Mouse (Mus musculus) midbrain, embryonic 12.5 days (tissue): Measurements from ENCODE around the gene Cct4. TPM values are rescaled to one million over a fixed set of nuclear protein-coding genes. Genes with fewer than 3 reads are reported as not detected.
A peak's percentile ranks its signal among the peaks of the same experiment; 100 is the strongest.

Experiments used
- ATAC-seq: fragments of 200-750 bp; cut with Nextera tagmentation; 2 replicates; pipeline ENCODE4 v1.8.0; 2017; ENCODE audit warnings: low read depth, moderate TSS enrichment, moderate library complexity; ENCODE audit not compliant: low FRiP score
- H3K27ac ChIP-seq: fragments of 300-500 bp; sonication (generic); replicated peaks from 2 replicates; pipeline ENCODE4 v1.5.1; 2016; ENCODE audit warnings: mild to moderate bottlenecking
- H3K27me3 ChIP-seq: fragments of 300-500 bp; sonication (generic); 2 replicates; pipeline ENCODE4 v1.6.1; 2016; ENCODE audit warnings: mild to moderate bottlenecking
- H3K36me3 ChIP-seq: fragments of 300-500 bp; sonication (generic); 2 replicates; pipeline ENCODE4 v1.6.1; 2016
- H3K4me1 ChIP-seq: fragments of 300-500 bp; sonication (generic); 2 replicates; pipeline ENCODE4 v1.6.1; 2016
- H3K4me2 ChIP-seq: fragments of 300-500 bp; sonication (generic); replicated peaks from 2 replicates; pipeline ENCODE4 v1.6.1; 2016; ENCODE audit warnings: mild to moderate bottlenecking, moderate library complexity
- H3K4me3 ChIP-seq: fragments of 300-500 bp; sonication (generic); 2 replicates; pipeline ENCODE4 v1.5.1; 2016; ENCODE audit warnings: mild to moderate bottlenecking
- H3K9ac ChIP-seq: fragments of 300-500 bp; sonication (generic); replicated peaks from 2 replicates; pipeline ENCODE4 v1.6.1; 2016; ENCODE audit warnings: mild to moderate bottlenecking, moderate library complexity
- H3K9me3 ChIP-seq: fragments of 300-500 bp; sonication (generic); 2 replicates; pipeline ENCODE4 v1.6.1; 2016; ENCODE audit warnings: mild to moderate bottlenecking
- WGBS: fragments of 180-500 bp; shearing (Covaris S2); methylation state at CpG from one replicate; pipeline ENCODE4 v1.1.7; 2016; 5-methylcytosine and 5-hydroxymethylcytosine counted together
- polyA plus RNA-seq: library from polyadenylated mRNA; unstranded; fragments of >200 nt; fragmentation: Nextera tagmentation; extraction: Ambion mirVana; gene quantifications from 2 replicates; pipeline ENCODE4 v1.2.1, GENCODE M21; 2016

Cct4 gene
- polyA plus RNA-seq, result 350 and 378 TPM in 2 replicates

- H3K4me1 ChIP-seq, result peaks cover 18% of the 10 kb centered on the region
- no peaks in the 10 kb centered on the region for H3K27me3 ChIP-seq
- H3K9me3 ChIP-seq, result no peaks in the 10 kb centered on the region
- H3K36me3 ChIP-seq, result peaks cover 21% of the 10 kb centered on the region
- peak within 1 kb of the TSS; percentile 97 for H3K4me2 ChIP-seq
- peak within 1 kb of the TSS; percentile 88 for H3K9ac ChIP-seq
- peak within 1 kb of the TSS; percentile 93 for H3K27ac ChIP-seq
- WGBS, result under 1% methylated on average over 66 of the region's 66 CpGs
- H3K4me3 ChIP-seq, result peak within 1 kb of the TSS; percentile 88
- peak; percentile 97 for ATAC-seq
Measured at GRCm38 (mm10) chr11:22990393-22991126, at the start of gene Cct4. Cct4 (plus strand) TSS chr11:22990519.

DNA sequence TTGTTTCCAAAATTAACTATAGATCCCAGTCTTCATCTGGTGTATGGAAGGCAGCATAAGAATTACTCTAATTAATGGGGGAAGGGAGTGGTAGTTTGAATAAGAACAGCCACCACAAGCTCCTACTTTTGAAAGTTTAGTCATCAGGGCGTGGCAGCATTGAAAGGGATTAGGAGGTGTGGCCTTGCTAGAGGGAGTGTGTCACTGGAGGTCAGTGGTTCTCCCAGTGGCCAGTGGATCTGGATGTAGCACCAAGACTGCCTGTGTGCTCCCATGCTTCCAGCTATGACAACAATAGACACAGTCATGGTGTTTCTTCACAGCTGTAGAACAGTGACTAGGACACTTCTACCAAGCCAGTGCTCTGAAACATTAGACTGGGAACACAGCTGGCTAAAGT is 41.2 kb upstream of the Cct4 start:
- Histone ChIP-seq H3K9me3 (no peaks in the 10 kb centered on the region), H3K4me1 (no peaks in the 10 kb centered on the region), H3K36me3 (no peaks in the 10 kb centered on the region), H3K27me3 (no peaks in the 10 kb centered on the region), H3K9ac (no peak overlapping the region), H3K4me2 (no peak overlapping the region), H3K4me3 (no peak overlapping the region), H3K27ac (no peak overlapping the region)
- 85% methylated on average over 1 of the region's 1 CpGs for WGBS
- no peak for ATAC-seq

DNA sequence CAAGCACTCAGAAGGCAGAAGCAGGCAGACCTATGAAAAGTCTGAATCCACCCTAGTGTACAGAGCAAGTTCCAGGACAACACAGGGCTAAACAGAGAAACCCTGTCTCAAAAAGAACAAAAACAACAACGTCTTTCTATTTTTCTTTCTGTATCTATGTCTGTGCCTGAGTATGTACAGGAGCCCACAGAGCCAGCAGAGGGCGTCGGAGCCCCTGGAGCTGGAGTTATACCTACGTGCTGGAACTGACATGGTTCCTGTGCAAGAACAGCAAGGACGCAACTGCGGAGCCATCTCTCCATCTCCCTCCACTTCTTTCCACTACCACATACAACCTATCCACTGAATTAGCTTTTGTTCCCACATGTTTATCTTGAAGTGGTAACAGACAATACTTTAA is 40.2 kb upstream of the Cct4 start:
- H3K4me3 ChIP-seq, result no peak overlapping the region
- ATAC-seq, result no peak
- WGBS, result 86% methylated on average over 6 of the region's 6 CpGs

DNA sequence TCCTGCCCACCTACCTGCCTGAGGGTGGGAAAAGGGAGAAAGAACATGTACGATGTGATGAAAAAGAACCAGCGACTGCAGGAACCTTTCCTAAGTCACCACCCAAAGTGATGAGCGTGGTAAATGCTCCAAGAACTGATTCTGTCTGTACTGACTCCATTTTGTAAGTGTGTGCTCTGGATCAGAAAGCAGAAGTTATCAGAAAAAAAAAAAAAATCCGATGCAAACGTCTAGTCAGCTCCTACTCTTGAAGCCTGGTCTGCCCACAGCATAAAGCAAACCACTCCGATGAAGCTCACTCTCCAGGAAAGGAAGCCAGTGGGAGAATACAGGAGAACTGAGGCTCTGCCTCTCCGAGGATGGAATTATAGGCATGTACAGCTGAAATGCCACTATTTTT is 37.7 kb upstream of the Cct4 start:
- Histone ChIP-seq H3K4me1 (no peaks in the 10 kb centered on the region), H3K9ac (no peak overlapping the region), H3K4me3 (no peak overlapping the region), H3K27ac (no peak overlapping the region), H3K4me2 (no peak overlapping the region), H3K27me3 (no peaks in the 10 kb centered on the region), H3K36me3 (peaks cover 9% of the 10 kb centered on the region; the same call in 1 of the 2 replicates), H3K9me3 (no peaks in the 10 kb centered on the region)
- WGBS, result 92% methylated on average over 7 of the region's 7 CpGs
- no peak for ATAC-seq

More for the DNA sequence above, 40.2 kb upstream of the Cct4 start:
- Histone ChIP-seq H3K9ac (no peak overlapping the region), H3K4me2 (no peak overlapping the region), H3K9me3 (no peaks in the 10 kb centered on the region), H3K27me3 (no peaks in the 10 kb centered on the region), H3K36me3 (no peaks in the 10 kb centered on the region), H3K4me1 (no peaks in the 10 kb centered on the region), H3K27ac (no peak overlapping the region)

GRCm38 (mm10) chr11:22956346-22956745 is 34.0 kb upstream of the Cct4 start:
- ATAC-seq, result no peak
- Histone ChIP-seq H3K36me3 (peaks cover 9% of the 10 kb centered on the region; the same call in 1 of the 2 replicates), H3K4me1 (no peaks in the 10 kb centered on the region), H3K27me3 (no peaks in the 10 kb centered on the region), H3K4me3 (no peak overlapping the region), H3K4me2 (no peak overlapping the region), H3K9ac (no peak overlapping the region), H3K9me3 (no peaks in the 10 kb centered on the region), H3K27ac (no peak overlapping the region)
- 93% methylated on average over 6 of the region's 6 CpGs for WGBS

DNA sequence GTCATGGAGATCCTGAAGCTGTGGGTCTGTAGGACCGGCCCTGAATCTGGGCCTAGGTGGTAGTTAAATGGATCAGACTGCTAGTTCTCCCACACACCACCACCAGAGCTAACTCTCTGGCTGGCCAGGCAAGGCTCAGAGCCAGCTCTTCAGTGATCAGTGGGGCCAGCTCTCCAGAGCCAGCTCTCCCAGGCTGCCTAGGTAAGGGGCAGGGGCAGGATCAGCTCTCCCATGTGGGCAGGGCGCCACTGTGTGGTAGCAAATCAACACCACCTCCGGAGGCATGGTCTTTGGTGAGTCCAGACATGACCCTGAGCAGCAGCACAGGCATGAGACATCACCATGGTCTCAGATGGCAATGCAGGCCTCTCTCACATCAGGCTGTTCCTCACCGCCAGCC is 33.5 kb upstream of the Cct4 start:
- no peak overlapping the region for H3K9ac ChIP-seq
- no peaks in the 10 kb centered on the region for H3K4me1 ChIP-seq
- no peaks in the 10 kb centered on the region for H3K9me3 ChIP-seq
- H3K27me3 ChIP-seq, result no peaks in the 10 kb centered on the region
- no peak overlapping the region for H3K27ac ChIP-seq
- no peak overlapping the region for H3K4me2 ChIP-seq
- WGBS, result 75% methylated on average over 4 of the region's 4 CpGs
- no peak overlapping the region for H3K4me3 ChIP-seq
- ATAC-seq, result peak; percentile 54; the same call in 1 of the 2 replicates
- peaks cover 9% of the 10 kb centered on the region; the same call in 1 of the 2 replicates for H3K36me3 ChIP-seq

DNA sequence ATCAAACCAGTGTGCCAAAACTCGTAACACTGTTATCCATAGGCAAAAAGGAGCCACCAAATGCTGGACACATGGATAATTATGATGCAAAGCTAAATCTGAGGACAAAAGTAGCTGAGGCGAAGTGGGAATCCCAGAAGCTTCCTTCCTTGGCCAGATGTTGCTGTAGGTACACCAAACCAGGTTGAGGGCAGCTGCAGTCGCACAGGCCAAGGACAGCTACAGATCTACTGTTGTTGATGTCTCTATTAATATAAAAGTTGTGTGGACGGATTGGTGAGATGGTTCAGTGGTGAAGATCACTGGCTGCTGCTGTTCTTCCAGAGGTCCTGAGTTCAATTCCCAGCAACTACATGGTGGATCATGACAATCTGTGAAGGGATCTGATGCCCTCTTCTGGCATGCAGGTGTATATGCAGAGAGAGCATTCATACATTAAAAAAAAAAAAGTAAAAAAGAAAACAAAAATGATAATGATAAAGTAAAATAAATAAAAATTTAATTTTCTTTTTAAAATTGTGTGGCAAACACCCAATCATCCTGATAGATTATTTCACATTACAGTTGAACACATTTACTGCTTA is 32.4 kb upstream of the Cct4 start:
- H3K9me3 ChIP-seq, result no peaks in the 10 kb centered on the region
- WGBS, result 92% methylated on average over 4 of the region's 4 CpGs

GRCm38 (mm10) chr11:22962101-22962500 is 28.2 kb upstream of the Cct4 start:
- Histone ChIP-seq H3K36me3 (peaks cover 10% of the 10 kb centered on the region; the same call in 1 of the 2 replicates), H3K4me3 (no peak overlapping the region), H3K4me1 (no peaks in the 10 kb centered on the region), H3K4me2 (no peak overlapping the region), H3K9me3 (peaks cover 5% of the 10 kb centered on the region), H3K27ac (no peak overlapping the region), H3K9ac (no peak overlapping the region), H3K27me3 (no peaks in the 10 kb centered on the region)
- 86% methylated on average over 1 of the region's 1 CpGs for WGBS
- no peak for ATAC-seq

More for the DNA sequence above, 32.4 kb upstream of the Cct4 start:
- H3K4me1 ChIP-seq, result no peaks in the 10 kb centered on the region
- no peak overlapping the region for H3K4me3 ChIP-seq
- H3K36me3 ChIP-seq, result peaks cover 9% of the 10 kb centered on the region; the same call in 1 of the 2 replicates
- no peak overlapping the region for H3K9ac ChIP-seq
- no peak overlapping the region for H3K27ac ChIP-seq
- no peaks in the 10 kb centered on the region for H3K27me3 ChIP-seq
- ATAC-seq, result no peak
- no peak overlapping the region for H3K4me2 ChIP-seq

GRCm38 (mm10) chr11:22964401-22964800 is 25.9 kb upstream of the Cct4 start:
- Histone ChIP-seq H3K4me2 (no peak overlapping the region), H3K4me3 (no peak overlapping the region), H3K4me1 (no peaks in the 10 kb centered on the region), H3K9me3 (peaks cover 12% of the 10 kb centered on the region), H3K36me3 (peaks cover 11% of the 10 kb centered on the region; the same call in 1 of the 2 replicates), H3K27ac (no peak overlapping the region), H3K27me3 (no peaks in the 10 kb centered on the region), H3K9ac (no peak overlapping the region)
- ATAC-seq, result no peak
- WGBS, result 86% methylated on average over 4 of the region's 4 CpGs

DNA sequence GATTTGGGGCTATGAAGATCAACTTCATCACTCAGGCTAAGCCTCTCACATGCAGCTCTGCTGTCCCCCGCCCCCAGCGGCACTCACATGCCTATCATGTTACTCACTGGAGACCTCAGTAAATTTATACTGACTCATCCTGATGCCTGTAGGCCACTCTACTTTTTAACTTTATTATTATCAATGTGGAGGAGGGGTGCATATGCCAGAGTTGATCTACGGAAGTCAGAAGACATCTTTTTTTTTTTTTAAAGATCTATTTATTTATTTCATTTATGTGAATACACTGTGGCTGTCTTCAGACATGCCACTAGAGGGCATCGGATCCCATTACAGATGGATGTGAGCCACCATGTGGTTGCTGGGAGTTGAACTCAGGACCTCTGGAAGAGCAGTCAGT is 24.8 kb upstream of the Cct4 start:
- Histone ChIP-seq H3K9ac (no peak overlapping the region), H3K27me3 (no peaks in the 10 kb centered on the region), H3K4me1 (no peaks in the 10 kb centered on the region), H3K36me3 (peaks cover 11% of the 10 kb centered on the region; the same call in 1 of the 2 replicates), H3K4me2 (no peak overlapping the region), H3K27ac (no peak overlapping the region), H3K9me3 (peaks cover 12% of the 10 kb centered on the region), H3K4me3 (no peak overlapping the region)
- ATAC-seq, result no peak
- WGBS, result 84% methylated on average over 4 of the region's 4 CpGs

GRCm38 (mm10) chr11:22969486-22969885 is 20.8 kb upstream of the Cct4 start:
- H3K9ac ChIP-seq, result no peak overlapping the region
- H3K4me1 ChIP-seq, result peaks cover 6% of the 10 kb centered on the region
- H3K4me3 ChIP-seq, result no peak overlapping the region
- H3K36me3 ChIP-seq, result peaks cover 23% of the 10 kb centered on the region
- no peaks in the 10 kb centered on the region for H3K27me3 ChIP-seq
- WGBS, result 77% methylated on average over 6 of the region's 6 CpGs
- no peak overlapping the region for H3K4me2 ChIP-seq
- peaks cover 23% of the 10 kb centered on the region for H3K9me3 ChIP-seq
- no peak for ATAC-seq
- no peak overlapping the region for H3K27ac ChIP-seq

DNA sequence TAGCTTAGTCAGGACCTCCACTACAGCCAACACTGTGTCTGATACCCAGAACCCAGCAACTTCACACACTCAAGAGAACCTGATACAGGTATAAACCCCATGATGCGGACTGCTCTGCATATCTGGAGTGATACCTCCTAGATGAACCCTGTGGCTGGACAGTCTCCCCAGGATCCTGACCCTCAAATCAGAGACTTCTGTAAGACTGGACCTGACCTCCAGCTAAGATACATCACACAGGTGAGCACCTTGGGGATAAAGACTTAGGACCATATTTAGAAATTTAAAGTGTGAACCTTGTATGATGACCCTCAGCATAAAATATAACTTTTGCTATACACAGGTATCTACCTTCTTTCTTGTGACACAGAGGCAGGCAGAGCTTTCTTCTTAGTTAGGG is 19.8 kb upstream of the Cct4 start:
- 97% methylated on average over 1 of the region's 1 CpGs for WGBS
- Histone ChIP-seq H3K36me3 (peaks cover 23% of the 10 kb centered on the region), H3K27me3 (no peaks in the 10 kb centered on the region), H3K4me1 (peaks cover 9% of the 10 kb centered on the region), H3K27ac (no peak overlapping the region), H3K9me3 (peaks cover 23% of the 10 kb centered on the region), H3K4me3 (no peak overlapping the region), H3K9ac (no peak overlapping the region), H3K4me2 (no peak overlapping the region)
- ATAC-seq, result no peak
